Mouse (Mus musculus) left cerebral cortex, postnatal 10 days (tissue): ENCODE data around the gene Scrn3. TPM values are rescaled to one million over a fixed set of nuclear protein-coding genes. Genes with fewer than 3 reads are reported as not detected.

Experiments used
- DNase-seq, 2 experiments: peaks; one replicate each; pipeline ENCODE4 v3.0.0; 2021 to 2022; ENCODE audit warnings: low spot score in 2 of 2, mixed read lengths in 1 of 2; ENCODE audit errors: extremely low spot score in 1 of 2
- intact Hi-C: fragments of 180-260 bp; cut with DNase I; formaldehyde crosslinking; loops from one replicate; pipeline ENCODE4 v1.15.1; 2025
- total RNA-seq, 2 experiments: library from RNA; stranded (reverse); gene quantifications; 2 replicates each; pipeline ENCODE4 v1.2.3; 2021

The Scrn3 gene
- total RNA-seq, 2 experiments from 2014 or later = 9.6 to 11.5 TPM

GRCm38 (mm10) chr2:73298154-73298553, 14.2 kb upstream of the Scrn3 start:
- no peak for DNase-seq
- intact Hi-C loops = no loop called here

GRCm38 (mm10) chr2:73298841-73299240, 13.6 kb upstream of the Scrn3 start:
- DNase-seq = no peak
- intact Hi-C loops = no loop called here

GRCm38 (mm10) chr2:73301979-73302378, 10.4 kb upstream of the Scrn3 start:
- intact Hi-C loops = no loop called here
- DNase-seq = no peak

- no peak for DNase-seq
- intact Hi-C loops = no loop called here
These were observed 9.7 kb upstream of the Scrn3 start for GRCm38 (mm10) chr2:73302722-73303121.

- no peak for DNase-seq
- intact Hi-C loops = no loop called here
These were observed 7.9 kb upstream of the Scrn3 start for GRCm38 (mm10) chr2:73304506-73304905.

GRCm38 (mm10) chr2:73306006-73306405, 6.4 kb upstream of the Scrn3 start:
- intact Hi-C loops = no loop called here

GRCm38 (mm10) chr2:73313117-73313501, 708 bp downstream of the Scrn3 start:
- peak; percentile 20 to 33 for DNase-seq
- intact Hi-C loops = loop anchor here (5.0 to 10.0 kb wide), 2 partner anchors 34 to 72 kb away; partner anchors contain the start of gene Gpr155

More at GRCm38 (mm10) chr2:73306006-73306405, 6.4 kb upstream of the Scrn3 start:
- no peak for DNase-seq

GRCm38 (mm10) chr2:73314311-73314710, 1.9 kb downstream of the Scrn3 start:
- intact Hi-C loops = loop anchor here (5.0 to 10.0 kb wide), 2 partner anchors 33 to 70 kb away; partner anchors contain the start of gene Gpr155
- no peak for DNase-seq

- intact Hi-C loops = loop anchor here (10.0 kb wide), 1 partner anchor 67 kb away; the partner anchor contains the start of gene Gpr155
These were observed 5.0 kb downstream of the Scrn3 start for GRCm38 (mm10) chr2:73317426-73317825.

GRCm38 (mm10) chr2:73319218-73319617, 6.8 kb downstream of the Scrn3 start:
- intact Hi-C loops = loop anchor here (10.0 kb wide), 1 partner anchor 66 kb away; the partner anchor contains the start of gene Gpr155

More at GRCm38 (mm10) chr2:73317426-73317825, 5.0 kb downstream of the Scrn3 start:
- no peak for DNase-seq

GRCm38 (mm10) chr2:73322991-73323390, 10.6 kb downstream of the Scrn3 start:
- no peak for DNase-seq
- intact Hi-C loops = no loop called here

More at GRCm38 (mm10) chr2:73319218-73319617, 6.8 kb downstream of the Scrn3 start:
- no peak for DNase-seq

GRCm38 (mm10) chr2:73325871-73326270, 13.5 kb downstream of the Scrn3 start:
- DNase-seq = no peak
- intact Hi-C loops = no loop called here

- intact Hi-C loops = no loop called here
- no peak for DNase-seq
These were observed 23.5 kb downstream of the Scrn3 start for GRCm38 (mm10) chr2:73335949-73336348.

- intact Hi-C loops = no loop called here
- DNase-seq = no peak
These were observed 26.0 kb downstream of the Scrn3 start for GRCm38 (mm10) chr2:73338415-73338814.

GRCm38 (mm10) chr2:73343701-73344100, 31.3 kb downstream of the Scrn3 start:
- intact Hi-C loops = no loop called here
- DNase-seq = no peak

GRCm38 (mm10) chr2:73345204-73345603, 32.8 kb downstream of the Scrn3 start:
- no peak for DNase-seq
- intact Hi-C loops = loop anchor here (5.0 kb wide), 1 partner anchor 33 kb away; the partner anchor contains the start of genes Cir1 and Scrn3

GRCm38 (mm10) chr2:73346345-73347086, 34.1 kb downstream of the Scrn3 start:
- DNase-seq = peak; percentile 20 to 35
- intact Hi-C loops = loop anchor here (5.0 kb wide), 1 partner anchor 34 kb away; the partner anchor contains the start of genes Cir1 and Scrn3

GRCm38 (mm10) chr2:73347136-73347535, 34.7 kb downstream of the Scrn3 start:
- intact Hi-C loops = loop anchor here (5.0 kb wide), 1 partner anchor 35 kb away; the partner anchor contains the start of genes Cir1 and Scrn3
- no peak for DNase-seq

- intact Hi-C loops = loop anchor here (5.0 kb wide), 1 partner anchor 35 kb away; the partner anchor contains the start of genes Cir1 and Scrn3
- DNase-seq = no peak
These were observed 35.4 kb downstream of the Scrn3 start for GRCm38 (mm10) chr2:73347766-73348165.

GRCm38 (mm10) chr2:73348221-73348620, 35.8 kb downstream of the Scrn3 start:
- intact Hi-C loops = loop anchor here (5.0 kb wide), 1 partner anchor 36 kb away; the partner anchor contains the start of genes Cir1 and Scrn3
- DNase-seq = no peak
